Mouse (Mus musculus) myocyte (in vitro differentiated cells): ENCODE measurements around the gene Actn1.
"Not testable (repeated sequence)": the region's sequence is repeated elsewhere in the genome, so short reads cannot be mapped to it uniquely, and the experiment has no call there.

Source experiments
- CEBPB ChIP-seq: IDR thresholded peaks from 2 replicates; pipeline ENCODE4 v1.6.1; 2011; ENCODE audit warnings: mild to moderate bottlenecking, moderate library complexity; ENCODE audit not compliant: poor library complexity, insufficient read depth, severe bottlenecking
- MYOG ChIP-seq, 3 experiments: IDR thresholded peaks; one replicate each; pipeline ENCODE4 v1.6.1; 2011; ENCODE audit warnings: control low read depth in 2 of 3, low read depth in 2 of 3, mild to moderate bottlenecking in 2 of 3; ENCODE audit not compliant: insufficient read length in 2 of 3, control insufficient read depth in 1 of 3, insufficient read depth in 1 of 3

DNA sequence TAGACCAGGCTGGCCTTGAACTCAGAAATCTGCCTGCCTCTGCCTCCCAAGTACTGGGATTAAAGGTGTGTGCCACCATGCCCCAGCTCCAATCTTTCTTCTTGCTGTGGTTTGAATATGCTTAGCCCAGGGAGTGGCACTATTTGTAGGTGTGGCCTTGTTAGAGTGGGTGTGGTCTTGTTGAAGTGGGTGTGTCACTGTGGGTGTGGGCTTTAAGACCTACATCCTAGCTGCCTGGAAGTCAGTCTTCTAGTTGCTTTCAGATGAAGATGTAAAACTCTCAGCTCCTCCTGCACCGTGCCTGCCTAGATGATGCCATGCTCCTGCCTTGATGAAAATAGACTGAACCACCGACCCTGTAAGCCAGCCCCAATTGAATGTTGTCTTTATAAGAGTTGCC, 24.1 kb upstream of the Actn1 start:
- TF ChIP-seq MYOG (IDR thresholded peaks at IDR 0.05; ENCODE audit: control insufficient read depth in 1 of 3, insufficient read depth in 1 of 3, insufficient read length in 2 of 3, low read depth in 2 of 3); CEBPB: not testable (repeated sequence)
